Mouse (Mus musculus) kidney, postnatal 14 days (tissue): ENCODE results near the gene Tbcc.
A peak's percentile ranks its signal among the peaks of the same experiment; 100 is the strongest.
"Not testable (repeated sequence)": the region's sequence is repeated elsewhere in the genome, so short reads cannot be mapped to it uniquely, and the experiment has no call there.

Experiments
- DNase-seq: peaks from one replicate; pipeline ENCODE4 v3.0.0; 2022; ENCODE audit warnings: mixed read lengths

Gene Tbcc

DNA sequence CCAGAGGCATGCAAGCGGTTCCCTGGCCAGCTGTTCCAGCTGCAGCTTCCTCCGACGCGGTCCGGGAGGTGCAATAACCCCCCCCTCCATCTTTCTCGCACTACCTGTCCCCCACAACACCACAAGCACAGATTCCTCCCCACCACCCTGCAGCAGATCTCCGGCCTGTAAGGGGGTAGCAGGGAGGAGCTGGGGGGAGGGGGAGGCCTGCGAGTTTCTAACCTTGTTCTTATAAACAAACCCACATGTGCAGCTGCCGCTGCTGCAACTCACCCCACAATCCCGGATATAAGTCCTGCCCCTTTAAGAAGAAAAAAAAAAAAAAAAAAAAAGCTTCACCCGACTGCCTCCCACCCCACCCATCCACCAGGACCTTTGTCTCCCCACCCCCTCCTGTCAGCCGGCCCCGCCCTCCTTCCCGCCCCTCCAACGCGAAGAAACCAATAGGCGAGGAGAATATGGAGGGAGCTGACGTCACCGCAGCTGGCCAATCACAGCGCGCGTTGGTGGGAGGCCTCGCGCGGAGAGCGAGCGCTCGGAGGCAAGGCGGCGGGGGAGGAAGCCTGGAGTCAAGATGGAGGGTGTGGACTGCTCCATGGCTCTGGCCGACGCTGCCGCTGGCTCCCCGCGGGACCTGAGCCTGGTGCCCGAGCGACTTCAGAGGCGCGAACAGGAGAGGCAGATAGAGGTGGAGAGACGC, at the start of gene Tbcc:
Gene Tbcc (plus strand): TSS at position 569 of the 700 bp plus-strand sequence.
- DNase-seq, result peak; percentile 98

GRCm38 (mm10) chr17:46843022-46843421, 47.5 kb upstream of the Tbcc start:
- DNase-seq, result peak; percentile 55

DNA sequence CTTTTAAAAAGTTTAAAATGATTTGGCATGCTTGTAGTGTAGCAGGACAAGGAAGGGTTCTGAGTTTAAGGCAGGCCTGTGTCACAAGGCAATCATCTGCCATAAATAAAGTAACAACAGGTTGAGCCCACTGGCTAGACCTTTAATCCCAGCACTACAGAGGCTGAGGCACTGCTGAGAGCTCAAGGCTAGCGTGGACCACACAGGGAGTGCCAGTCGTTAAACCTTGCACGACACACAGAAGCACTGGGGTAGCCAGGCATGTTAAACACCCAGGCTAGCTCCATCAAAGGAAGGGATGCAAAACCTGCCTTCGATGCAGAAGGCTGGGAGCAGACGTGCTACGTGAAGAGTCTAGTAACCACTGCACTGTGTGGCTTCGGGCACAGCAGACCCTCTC, 46.8 kb upstream of the Tbcc start:
- DNase-seq, result no peak

DNA sequence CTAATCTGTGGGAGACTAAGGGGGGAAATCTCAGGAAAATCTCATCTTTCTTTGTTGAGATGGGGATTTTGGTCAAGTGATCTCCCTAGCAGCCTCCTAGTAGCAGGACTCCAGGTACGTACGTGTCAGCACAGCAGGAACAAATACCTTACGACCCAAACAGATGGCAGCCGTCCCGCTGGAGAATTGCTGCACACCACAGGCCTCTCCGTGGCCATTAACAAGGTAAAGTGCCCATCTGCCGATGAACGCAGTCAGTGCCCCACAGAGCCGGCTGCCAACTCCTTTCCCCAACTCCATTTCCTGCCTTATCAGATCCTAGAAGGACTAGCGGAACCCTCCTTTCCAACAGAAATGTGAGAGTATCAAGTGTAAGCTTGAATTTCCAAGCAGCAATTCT, 45.7 kb upstream of the Tbcc start:
- no peak for DNase-seq

DNA sequence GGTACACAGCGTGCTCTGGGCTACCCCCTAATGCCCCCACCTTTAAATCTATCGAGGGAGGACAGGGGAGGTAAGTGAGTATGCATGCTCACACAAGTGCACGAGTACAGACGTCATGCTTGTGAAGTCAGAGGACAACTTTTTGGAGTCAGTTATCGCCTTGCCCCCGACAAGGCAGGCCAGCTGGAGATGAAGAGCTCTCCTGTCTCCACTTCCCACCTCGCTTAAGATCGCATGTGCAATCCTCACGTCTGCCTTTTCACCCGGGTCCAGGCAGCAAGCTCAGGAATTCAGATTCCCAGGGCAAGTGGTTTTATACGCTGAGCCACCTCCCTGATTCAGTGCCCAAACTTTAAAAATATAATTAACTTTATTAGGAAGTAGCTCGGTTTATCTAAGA, 45.2 kb upstream of the Tbcc start:
- DNase-seq, result no peak

- DNase-seq, result not testable (repeated sequence)
Measured at GRCm38 (mm10) chr17:46846573-46846972, 43.9 kb upstream of the Tbcc start.

GRCm38 (mm10) chr17:46847206-46847605, 43.3 kb upstream of the Tbcc start:
- DNase-seq, result no peak

- DNase-seq, result peak; percentile 71
Measured at GRCm38 (mm10) chr17:46852725-46853124, 37.8 kb upstream of the Tbcc start.

DNA sequence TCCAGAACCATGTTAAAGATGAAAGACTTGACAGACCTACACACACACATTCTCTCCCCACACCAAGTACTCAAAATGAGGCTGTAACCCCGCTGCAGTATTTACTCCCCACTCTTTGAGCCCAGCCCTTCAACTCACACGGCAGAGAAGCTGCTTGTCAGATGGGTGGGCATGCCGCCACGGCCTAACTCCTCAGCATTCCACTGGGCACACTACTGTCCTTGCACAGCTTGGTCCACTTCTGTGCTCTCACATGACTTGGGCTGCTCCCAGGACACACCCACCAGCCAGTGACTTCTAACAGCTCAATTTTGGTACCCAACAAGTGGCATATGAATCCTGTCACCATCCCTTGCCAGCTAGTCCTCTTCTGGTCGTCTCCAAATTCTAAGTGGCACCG, 37.2 kb upstream of the Tbcc start:
- peak; percentile 69 for DNase-seq

DNA sequence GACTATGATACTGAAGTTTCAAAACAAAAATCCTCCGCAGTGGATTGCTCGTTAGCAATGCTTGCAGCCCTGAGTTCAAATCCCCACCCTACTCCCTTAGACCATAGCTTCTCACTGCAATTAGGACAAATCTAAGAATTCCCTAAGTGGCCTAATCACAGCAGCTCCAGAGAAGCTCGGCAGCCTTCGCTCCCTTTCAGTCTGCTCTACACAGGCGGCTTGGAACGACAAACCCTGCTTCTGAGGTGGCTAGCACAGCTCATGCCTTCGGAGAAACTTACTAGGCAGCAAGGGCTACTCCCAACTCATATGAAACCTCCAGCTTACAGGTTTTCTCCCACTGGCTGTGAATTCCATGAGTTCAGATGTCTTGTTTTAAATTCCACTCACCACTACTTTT, 36.4 kb upstream of the Tbcc start:
- no peak for DNase-seq

GRCm38 (mm10) chr17:46854640-46855110, 35.8 kb upstream of the Tbcc start:
- DNase-seq, result no peak

GRCm38 (mm10) chr17:46855328-46856106, 35.0 kb upstream of the Tbcc start:
- no peak for DNase-seq

GRCm38 (mm10) chr17:46856107-46856388, 34.4 kb upstream of the Tbcc start:
- no peak for DNase-seq

GRCm38 (mm10) chr17:46856471-46857360, 33.8 kb upstream of the Tbcc start:
- DNase-seq, result peak; percentile 90

DNA sequence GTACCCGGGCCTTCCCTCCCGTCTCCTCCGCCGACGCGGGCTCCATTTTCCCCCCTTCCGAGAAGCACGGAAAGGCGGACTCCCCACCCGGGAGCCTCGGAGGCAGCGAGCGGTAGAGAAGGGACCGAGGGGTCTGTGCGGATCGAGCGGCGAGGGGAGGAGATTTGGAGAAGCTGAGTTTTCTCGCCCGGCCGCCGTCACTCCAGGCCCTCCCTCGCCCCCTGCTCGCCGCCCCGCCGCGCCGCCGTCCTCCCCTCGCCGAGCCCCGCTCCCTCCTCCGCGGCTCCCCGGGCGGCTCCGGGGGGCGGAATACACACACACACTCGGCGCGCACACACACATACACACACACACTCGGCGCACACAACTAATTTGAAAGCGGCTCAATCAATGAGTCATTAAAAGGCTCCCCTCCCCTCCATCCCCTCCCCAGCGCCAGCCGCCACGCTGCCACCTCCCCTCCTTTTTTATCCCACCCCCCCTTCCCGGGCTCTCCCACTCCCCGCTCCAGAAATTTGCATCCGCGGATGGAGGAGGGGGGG, 33.1 kb upstream of the Tbcc start:
- DNase-seq, result peak; percentile 88

GRCm38 (mm10) chr17:46857903-46858748, 32.4 kb upstream of the Tbcc start, which contains the start of gene Bicral:
TSS of gene Bicral (minus strand) at chr17:46858482.
- peak; percentile 82 for DNase-seq

GRCm38 (mm10) chr17:46858749-46859444, 31.6 kb upstream of the Tbcc start:
- no peak for DNase-seq

DNA sequence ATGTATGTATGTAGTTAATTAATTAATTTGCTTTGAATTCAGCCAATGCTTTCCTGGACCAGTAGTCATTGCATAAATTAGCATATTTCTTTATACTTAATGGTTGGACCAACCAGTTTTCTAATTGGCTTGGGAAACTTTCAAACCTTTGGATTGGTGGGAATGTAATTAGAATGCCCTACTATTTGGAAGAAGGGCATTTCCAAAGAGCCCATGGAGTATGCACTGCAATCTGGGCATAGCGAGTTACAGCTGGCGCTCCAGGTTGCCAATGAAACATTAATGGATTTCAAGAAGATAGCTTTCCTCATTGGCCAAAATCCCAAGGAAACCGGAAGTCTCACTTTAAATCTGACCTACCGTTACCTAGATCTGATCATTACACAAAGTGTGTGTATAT, 30.4 kb upstream of the Tbcc start:
- no peak for DNase-seq

GRCm38 (mm10) chr17:46864566-46865195, 25.8 kb upstream of the Tbcc start:
- DNase-seq, result no peak

DNA sequence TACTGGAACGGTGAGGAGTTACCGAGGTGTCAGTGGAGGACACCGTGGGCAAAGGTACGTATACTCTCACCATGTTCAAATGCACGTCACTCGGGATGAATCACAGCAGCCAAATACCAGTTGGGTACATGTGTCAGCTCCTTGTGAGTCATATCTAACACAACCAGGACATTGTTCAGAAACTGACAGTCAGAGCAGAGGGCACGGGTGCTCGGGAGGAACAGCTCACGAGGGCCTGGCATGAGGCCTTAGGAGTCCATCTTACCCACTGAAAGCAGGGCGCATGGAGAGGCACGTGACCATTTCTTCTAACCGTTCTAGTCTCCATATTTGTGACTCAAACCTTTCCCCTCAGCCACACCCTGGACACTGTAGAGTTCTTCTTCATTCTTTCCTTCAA, 23.6 kb upstream of the Tbcc start:
- DNase-seq, result no peak
